In genomic region chr1:92103377-92103776, GRCm38 (mm10) we compare ENCODE assay signal across 29 mouse cellular contexts.
DNase-seq lines count a peak whose midpoint lies in the region; ATAC-seq and TF ChIP-seq lines count a peak whose summit lies in the region.
"Had no signal": no experiment of that assay in that cellular context is flagged by ENCODE, and none has a peak within 500 bp of the region (broad histone marks: within the 10 kb centered on the region; RNA-seq: fewer than 3 reads in every experiment).

No protein-coding gene starts in this region.

- H3K36me3 ChIP-seq in heart, adult 2 months (ENCODE audit: control insufficient read depth, insufficient read depth, low read length): peaks cover 9% of the 10 kb centered on the region
- no peaks in the 10 kb centered on the region for H3K36me3 ChIP-seq in macrophage (ENCODE audit: inconsistent target)
- no peaks in the 10 kb centered on the region for H3K36me3 ChIP-seq in hindbrain, embryonic 11.5 days (ENCODE audit: control insufficient read depth, insufficient read depth, low read length)
- H3K36me3 ChIP-seq: limb, embryonic 10.5 days; limb, embryonic 15.5 days; midbrain, embryonic 10.5 days; neural tube, embryonic 13.5 days had no signal

- H3K4me2 ChIP-seq in hindbrain, embryonic 11.5 days (replicated peaks; ENCODE audit: low read depth, low read length): no peak overlapping the region
- H3K4me2 ChIP-seq: heart, embryonic 11.5 days; hindbrain, embryonic 14.5 days; limb, embryonic 15.5 days; lung, embryonic 14.5 days; neural tube, embryonic 13.5 days had no signal

- WGBS in heart, adult 2 months: 62% methylated on average over 3 of the region's 3 CpGs
- WGBS in macrophage (ENCODE audit: missing documents): 95% methylated on average over 3 of the region's 3 CpGs
- WGBS in hindbrain, embryonic 11.5 days: 80% methylated on average over 3 of the region's 3 CpGs

- ATAC-seq in hindbrain, embryonic 11.5 days (ENCODE audit: low FRiP score): no peak
- ATAC-seq: forebrain, embryonic 16.5 days; midbrain, embryonic 16.5 days had no signal

- no peaks in the 10 kb centered on the region for H3K27me3 ChIP-seq in heart, adult 2 months (ENCODE audit: control insufficient read depth, insufficient read depth, low read length)
- no peaks in the 10 kb centered on the region for H3K27me3 ChIP-seq in hindbrain, embryonic 11.5 days (ENCODE audit: control insufficient read depth, insufficient read depth, low read length)
- H3K27me3 ChIP-seq: limb, embryonic 15.5 days; neural tube, embryonic 13.5 days had no signal

- H3K79me2 ChIP-seq in heart, adult 2 months (replicated peaks; ENCODE audit: control insufficient read depth, insufficient read depth, low read length): peaks cover 7% of the 10 kb centered on the region; the same call in 1 of the 2 replicates
- peaks cover 43% of the 10 kb centered on the region; the same call in 1 of the 2 replicates for H3K79me2 ChIP-seq in macrophage (ENCODE audit: inconsistent target)

- peaks cover 32% of the 10 kb centered on the region for H3K4me1 ChIP-seq in heart, adult 2 months (ENCODE audit: control insufficient read depth, insufficient read depth, low read length)
- H3K4me1 ChIP-seq in hindbrain, embryonic 11.5 days (replicated peaks; ENCODE audit: control insufficient read depth, insufficient read depth, low read length): no peaks in the 10 kb centered on the region

- intact Hi-C loops in heart, adult 2 months (cut with DNase I): loop anchor here (10.0 kb wide), 1 partner anchor 351 kb away; no protein-coding TSS in a partner anchor
- intact Hi-C loops in heart, postnatal 36 days (cut with DNase I): loop anchor here (5.0 kb wide), 2 partner anchors 74 to 239 kb away; no protein-coding TSS in a partner anchor

- no peak for TF ChIP-seq EP300 in heart, adult 2 months (IDR thresholded peaks at IDR 0.05; ENCODE audit: insufficient read depth, low read depth, low read length)

- no peak overlapping the region for H3K9ac ChIP-seq in heart, adult 2 months (ENCODE audit: low read depth, low read length)
- H3K9ac ChIP-seq in hindbrain, embryonic 11.5 days (ENCODE audit: low read depth, low read length): no peak overlapping the region
- H3K9ac ChIP-seq: hindbrain, embryonic 14.5 days; limb, embryonic 15.5 days; liver, embryonic 14.5 days; lung, embryonic 14.5 days; neural tube, embryonic 13.5 days had no signal

- TF ChIP-seq CTCF in heart, adult 2 months (IDR thresholded peaks at IDR 0.05): no peak

- no peak overlapping the region for H3K4me3 ChIP-seq in heart, adult 2 months
- no peak overlapping the region for H3K4me3 ChIP-seq in macrophage (ENCODE audit: inconsistent target)
- H3K4me3 ChIP-seq in hindbrain, embryonic 11.5 days (ENCODE audit: low read depth, low read length): no peak overlapping the region
- H3K4me3 ChIP-seq: erythroblast, embryonic 14.5 days; limb, embryonic 10.5 days; limb, embryonic 15.5 days; midbrain, embryonic 10.5 days; myocyte; neural tube, embryonic 13.5 days had no signal

- no peaks in the 10 kb centered on the region for H3K9me3 ChIP-seq in hindbrain, embryonic 11.5 days (ENCODE audit: control insufficient read depth, low read length)
- H3K9me3 ChIP-seq: limb, embryonic 10.5 days; limb, embryonic 15.5 days; midbrain, embryonic 10.5 days; neural tube, embryonic 13.5 days had no signal

- no peak for TF ChIP-seq POLR2A in heart, adult 2 months (IDR thresholded peaks at IDR 0.05; ENCODE audit: insufficient read depth, low read depth, low read length)

- peak overlapping the region; percentile 45 for H3K27ac ChIP-seq in heart, adult 2 months
- peak overlapping the region; percentile 15; the same call in 1 of the 2 replicates for H3K27ac ChIP-seq in macrophage
- H3K27ac ChIP-seq in hindbrain, embryonic 11.5 days (ENCODE audit: low read depth, low read length): no peak overlapping the region
- H3K27ac ChIP-seq: hindbrain, embryonic 14.5 days; limb, embryonic 10.5 days; limb, embryonic 15.5 days; liver, embryonic 14.5 days; midbrain, embryonic 10.5 days; neural tube, embryonic 13.5 days had no signal

- peak; percentile 64 for DNase-seq in adrenal gland, adult 2 months
- DNase-seq in adrenal gland, postnatal 10 days: no peak
- DNase-seq in heart, adult 2 months: no peak
- no peak for DNase-seq in heart, postnatal 36 days
- peak; percentile 22 for DNase-seq in T-cell, adult 2 months (ENCODE audit: low spot score)
- DNase-seq in hindbrain, embryonic 11.5 days (ENCODE audit: low spot score): no peak
- DNase-seq in liver: no peak
- DNase-seq: cerebellum, adult 18-20 months; cerebellum, postnatal 14 days; heart, postnatal 4 days; kidney, adult 2 months; kidney, postnatal 4 days; lung, embryonic 14.5 days; lung, postnatal 14 days; retina, postnatal 1 day; right cerebral cortex, postnatal 14 days; thymus, postnatal 14 days had no signal

Comparison
In these comparisons a context has a peak if more than half of its experiments do, and no peak if none do; other contexts are left out.
1. DNase-seq: peak in adrenal gland, adult 2 months (single experiment) and T-cell, adult 2 months (single experiment); none in adrenal gland, postnatal 10 days (single experiment), heart, adult 2 months (0 of 2), heart, postnatal 36 days (0 of 2), hindbrain, embryonic 11.5 days (single experiment) and liver (single experiment).